9 mouse cellular contexts compared by ENCODE assay signal in genomic region chr11:116294319-116294718, GRCm38 (mm10). TPM values are rescaled to one million over a fixed set of nuclear protein-coding genes. Genes with fewer than 3 reads are reported as not detected.
DNase-seq lines count a peak whose midpoint lies in the region; ATAC-seq and TF ChIP-seq lines count a peak whose summit lies in the region.
"Had no signal": no experiment of that assay in that cellular context is flagged by ENCODE, and none has a peak within 500 bp of the region (broad histone marks: within the 10 kb centered on the region; RNA-seq: fewer than 3 reads in every experiment).

No protein-coding gene starts in this region.

- no peak for ATAC-seq in forebrain, embryonic 12.5 days (ENCODE audit: low FRiP score)
- ATAC-seq in hindbrain, postnatal 0 days = peak; percentile 61; the same call in 1 of the 2 replicates
- ATAC-seq in lung, embryonic 14.5 days (ENCODE audit: insufficient read depth) = peak; percentile 58; the same call in 1 of the 2 replicates
- 0 out of 2 replicates have a peak, but pooled peaks have one; percentile 29 for ATAC-seq in stomach, embryonic 14.5 days (ENCODE audit: insufficient number of reproducible peaks, insufficient read depth, low FRiP score, low read depth)

- no peak overlapping the region for H3K4me3 ChIP-seq in forebrain, embryonic 10.5 days
- H3K4me3 ChIP-seq in forebrain, embryonic 12.5 days (replicated peaks) = no peak overlapping the region
- no peak overlapping the region for H3K4me3 ChIP-seq in spleen, adult 2 months (ENCODE audit: extremely low read depth, insufficient read depth, insufficient read length)
- no peak overlapping the region for H3K4me3 ChIP-seq in hindbrain, postnatal 0 days (ENCODE audit: low read length)
- H3K4me3 ChIP-seq in lung, embryonic 14.5 days (ENCODE audit: low read depth, low read length) = no peak overlapping the region
- H3K4me3 ChIP-seq in stomach, embryonic 14.5 days (ENCODE audit: low read depth, low read length) = no peak overlapping the region
- H3K4me3 ChIP-seq: liver, embryonic 13.5 days had no signal

- no peaks in the 10 kb centered on the region for H3K9me3 ChIP-seq in forebrain, embryonic 10.5 days
- H3K9me3 ChIP-seq in forebrain, embryonic 12.5 days = no peaks in the 10 kb centered on the region
- H3K9me3 ChIP-seq in hindbrain, postnatal 0 days (ENCODE audit: low read length) = no peaks in the 10 kb centered on the region
- no peaks in the 10 kb centered on the region for H3K9me3 ChIP-seq in lung, embryonic 14.5 days (ENCODE audit: low read depth, low read length)
- H3K9me3 ChIP-seq in stomach, embryonic 14.5 days (ENCODE audit: control insufficient read depth, low read depth, low read length) = no peaks in the 10 kb centered on the region
- H3K9me3 ChIP-seq: liver, embryonic 13.5 days had no signal

- no peaks in the 10 kb centered on the region for H3K4me1 ChIP-seq in forebrain, embryonic 10.5 days
- H3K4me1 ChIP-seq in forebrain, embryonic 12.5 days = no peaks in the 10 kb centered on the region
- H3K4me1 ChIP-seq in spleen, adult 2 months (ENCODE audit: control insufficient read depth, insufficient read depth, insufficient read length) = no peaks in the 10 kb centered on the region
- H3K4me1 ChIP-seq in hindbrain, postnatal 0 days (ENCODE audit: insufficient read depth, low read length) = no peaks in the 10 kb centered on the region
- no peaks in the 10 kb centered on the region for H3K4me1 ChIP-seq in lung, embryonic 14.5 days (ENCODE audit: insufficient read depth)
- peaks cover 11% of the 10 kb centered on the region; the same call in 1 of the 2 replicates for H3K4me1 ChIP-seq in stomach, embryonic 14.5 days (ENCODE audit: control insufficient read depth, insufficient read depth, low read length)

- H3K9ac ChIP-seq in forebrain, embryonic 12.5 days = no peak overlapping the region
- no peak overlapping the region for H3K9ac ChIP-seq in hindbrain, postnatal 0 days (replicated peaks; ENCODE audit: low read length)
- no peak overlapping the region for H3K9ac ChIP-seq in lung, embryonic 14.5 days
- no peak overlapping the region for H3K9ac ChIP-seq in stomach, embryonic 14.5 days (replicated peaks; ENCODE audit: low read depth, low read length)
- H3K9ac ChIP-seq: liver, embryonic 13.5 days had no signal

- H3K36me3 ChIP-seq in forebrain, embryonic 10.5 days (replicated peaks) = peaks cover 93% of the 10 kb centered on the region
- peaks cover 91% of the 10 kb centered on the region for H3K36me3 ChIP-seq in forebrain, embryonic 12.5 days (replicated peaks)
- H3K36me3 ChIP-seq in spleen, adult 2 months (ENCODE audit: control insufficient read depth, insufficient read depth, low read length) = peaks cover 20% of the 10 kb centered on the region
- peaks cover 53% of the 10 kb centered on the region for H3K36me3 ChIP-seq in hindbrain, postnatal 0 days (ENCODE audit: insufficient read depth, low read length)
- H3K36me3 ChIP-seq in lung, embryonic 14.5 days (ENCODE audit: insufficient read depth) = peaks cover 73% of the 10 kb centered on the region
- H3K36me3 ChIP-seq in stomach, embryonic 14.5 days (ENCODE audit: control insufficient read depth, insufficient read depth, low read length) = peaks cover 22% of the 10 kb centered on the region; the same call in 1 of the 2 replicates

- peak; percentile 70; the same call in 1 of the 2 replicates for TF ChIP-seq CTCF in spleen, adult 2 months (IDR thresholded peaks at IDR 0.05; ENCODE audit: extremely low read depth, insufficient read depth, insufficient read length, insufficient replicate concordance)
- TF ChIP-seq CTCF in hindbrain, postnatal 0 days (IDR thresholded peaks at IDR 0.05; ENCODE audit: low read depth) = peak; percentile 86
- TF ChIP-seq CTCF in lung, embryonic 14.5 days (IDR thresholded peaks at IDR 0.05; ENCODE audit: low read depth) = peak; percentile 83

- no peak for TF ChIP-seq POLR2A in spleen, adult 2 months (IDR thresholded peaks at IDR 0.05; ENCODE audit: low read depth, low read length)

- WGBS in forebrain, embryonic 10.5 days = 39% methylated on average over 5 of the region's 5 CpGs
- WGBS in forebrain, embryonic 12.5 days = 29% methylated on average over 5 of the region's 5 CpGs
- WGBS in spleen, adult 2 months = 48% methylated on average over 5 of the region's 5 CpGs
- 33% methylated on average over 5 of the region's 5 CpGs for WGBS in hindbrain, postnatal 0 days
- 27% methylated on average over 5 of the region's 5 CpGs for WGBS in lung, embryonic 14.5 days
- WGBS in stomach, embryonic 14.5 days = 33% methylated on average over 5 of the region's 5 CpGs

- 0 out of 2 replicates have a peak overlapping the region, but pooled peaks have one; percentile 9 for H3K27ac ChIP-seq in forebrain, embryonic 10.5 days
- no peak overlapping the region for H3K27ac ChIP-seq in forebrain, embryonic 12.5 days
- no peak overlapping the region for H3K27ac ChIP-seq in spleen, adult 2 months (ENCODE audit: insufficient read depth, low read length)
- H3K27ac ChIP-seq in hindbrain, postnatal 0 days = no peak overlapping the region
- H3K27ac ChIP-seq in lung, embryonic 14.5 days (ENCODE audit: low read depth) = no peak overlapping the region
- no peak overlapping the region for H3K27ac ChIP-seq in stomach, embryonic 14.5 days (ENCODE audit: low read length)
- H3K27ac ChIP-seq: liver, embryonic 13.5 days had no signal

- H3K27me3 ChIP-seq in forebrain, embryonic 10.5 days (ENCODE audit: poor library complexity, severe bottlenecking) = no peaks in the 10 kb centered on the region
- no peaks in the 10 kb centered on the region for H3K27me3 ChIP-seq in forebrain, embryonic 12.5 days
- no peaks in the 10 kb centered on the region for H3K27me3 ChIP-seq in spleen, adult 2 months (ENCODE audit: control insufficient read depth, insufficient read depth, low read length)
- no peaks in the 10 kb centered on the region for H3K27me3 ChIP-seq in hindbrain, postnatal 0 days (ENCODE audit: insufficient read depth, low read length)
- H3K27me3 ChIP-seq in lung, embryonic 14.5 days (ENCODE audit: insufficient read depth, low read length) = no peaks in the 10 kb centered on the region
- no peaks in the 10 kb centered on the region for H3K27me3 ChIP-seq in stomach, embryonic 14.5 days (ENCODE audit: control insufficient read depth, insufficient read depth, low read length)
- H3K27me3 ChIP-seq: liver, embryonic 13.5 days had no signal

- no peak overlapping the region for H3K4me2 ChIP-seq in forebrain, embryonic 12.5 days
- no peak overlapping the region for H3K4me2 ChIP-seq in hindbrain, postnatal 0 days (ENCODE audit: low read depth, low read length)
- H3K4me2 ChIP-seq in lung, embryonic 14.5 days = no peak overlapping the region
- no peak overlapping the region for H3K4me2 ChIP-seq in stomach, embryonic 14.5 days (replicated peaks; ENCODE audit: low read depth, low read length)
- H3K4me2 ChIP-seq: liver, embryonic 13.5 days had no signal

- DNase-seq in forebrain, embryonic 10.5 days (ENCODE audit: extremely low spot score, low spot score) = peak; percentile 64
- peak; percentile 23 to 38 for DNase-seq in spleen, adult 2 months (ENCODE audit: low read depth in 1 of 2, low spot score in 2 of 2)
- no peak for DNase-seq in spleen, postnatal 14 days (ENCODE audit: low spot score in 2 of 2)
- DNase-seq in embryo, embryonic 10 days (ENCODE audit: low spot score) = peak; percentile 92
- DNase-seq in hindbrain, postnatal 0 days (ENCODE audit: low spot score) = peak; percentile 87
- DNase-seq in lung, embryonic 14.5 days = peak; percentile 90
- DNase-seq: liver, embryonic 13.5 days had no signal

RNA-seq across cellular contexts. Expression of gene Exoc7, which starts 12.7 kb away (rescaled TPM):
- 56.5 and 60.5 TPM in 2 replicates for polyA plus RNA-seq in forebrain, embryonic 10.5 days (2016; fragmentation: Nextera tagmentation; extraction: Ambion mirVana)
- polyA plus RNA-seq in forebrain, embryonic 12.5 days (2016; fragmentation: Nextera tagmentation; extraction: Ambion mirVana) = 73.3 and 78.8 TPM in 2 replicates
- 20.2 and 21.8 TPM in 2 replicates for polyA plus RNA-seq in spleen, adult 2 months (2012; rRNA removed)
- total RNA-seq in hindbrain, postnatal 0 days (2014; rRNA removed) = 84.6 and 95.3 TPM in 2 replicates
- polyA plus RNA-seq in hindbrain, postnatal 0 days (2015; fragmentation: Nextera tagmentation; extraction: Ambion mirVana) = 128 TPM in 2 replicates
- polyA plus RNA-seq in lung, embryonic 14.5 days (2014; fragmentation: Nextera tagmentation; extraction: Ambion mirVana) = 63.7 and 68.4 TPM in 2 replicates
- polyA plus RNA-seq in stomach, embryonic 14.5 days (2014; fragmentation: Nextera tagmentation; extraction: Ambion mirVana) = 67.3 and 72.7 TPM in 2 replicates

RNA-seq across cellular contexts. Expression of gene Galr2, which starts 13.6 kb away (rescaled TPM):
- polyA plus RNA-seq in forebrain, embryonic 10.5 days (2016; fragmentation: Nextera tagmentation; extraction: Ambion mirVana) = 0.07 TPM in 2 replicates
- polyA plus RNA-seq in forebrain, embryonic 12.5 days (2016; fragmentation: Nextera tagmentation; extraction: Ambion mirVana) = 0.19 and 0.46 TPM in 2 replicates
- 0.08 TPM in 1 of 2 replicates, not detected in the other for polyA plus RNA-seq in spleen, adult 2 months (2012; rRNA removed)
- 0.40 TPM in 1 of 2 replicates, not detected in the other for total RNA-seq in hindbrain, postnatal 0 days (2014; rRNA removed)
- 0.34 and 0.44 TPM in 2 replicates for polyA plus RNA-seq in hindbrain, postnatal 0 days (2015; fragmentation: Nextera tagmentation; extraction: Ambion mirVana)
- 0.11 TPM in 1 of 2 replicates, not detected in the other for polyA plus RNA-seq in lung, embryonic 14.5 days (2014; fragmentation: Nextera tagmentation; extraction: Ambion mirVana)
- polyA plus RNA-seq in stomach, embryonic 14.5 days (2014; fragmentation: Nextera tagmentation; extraction: Ambion mirVana) = 0.13 and 0.15 TPM in 2 replicates
- polyA plus RNA-seq: liver, embryonic 13.5 days had no signal

RNA-seq across cellular contexts. Expression of gene Srp68, which starts 20.3 kb away (rescaled TPM):
- polyA plus RNA-seq in forebrain, embryonic 10.5 days (2016; fragmentation: Nextera tagmentation; extraction: Ambion mirVana) = 99.3 and 105 TPM in 2 replicates
- polyA plus RNA-seq in forebrain, embryonic 12.5 days (2016; fragmentation: Nextera tagmentation; extraction: Ambion mirVana) = 84.8 and 86.5 TPM in 2 replicates
- 25.4 and 27.0 TPM in 2 replicates for polyA plus RNA-seq in spleen, adult 2 months (2012; rRNA removed)
- total RNA-seq in hindbrain, postnatal 0 days (2014; rRNA removed) = 18.3 and 22.5 TPM in 2 replicates
- 50.4 and 50.8 TPM in 2 replicates for polyA plus RNA-seq in hindbrain, postnatal 0 days (2015; fragmentation: Nextera tagmentation; extraction: Ambion mirVana)
- 85.7 and 89.8 TPM in 2 replicates for polyA plus RNA-seq in lung, embryonic 14.5 days (2014; fragmentation: Nextera tagmentation; extraction: Ambion mirVana)
- 71.8 and 74.2 TPM in 2 replicates for polyA plus RNA-seq in stomach, embryonic 14.5 days (2014; fragmentation: Nextera tagmentation; extraction: Ambion mirVana)

RNA-seq across cellular contexts. Expression of gene Foxj1, which starts 40.9 kb away (rescaled TPM):
- polyA plus RNA-seq in forebrain, embryonic 10.5 days (2016; fragmentation: Nextera tagmentation; extraction: Ambion mirVana) = 3.3 and 4.4 TPM in 2 replicates
- 10.3 and 14.3 TPM in 2 replicates for polyA plus RNA-seq in forebrain, embryonic 12.5 days (2016; fragmentation: Nextera tagmentation; extraction: Ambion mirVana)
- 0.47 and 0.59 TPM in 2 replicates for polyA plus RNA-seq in spleen, adult 2 months (2012; rRNA removed)
- 37.6 and 40.0 TPM in 2 replicates for total RNA-seq in hindbrain, postnatal 0 days (2014; rRNA removed)
- polyA plus RNA-seq in hindbrain, postnatal 0 days (2015; fragmentation: Nextera tagmentation; extraction: Ambion mirVana) = 15.5 and 16.6 TPM in 2 replicates
- 1.3 and 2.1 TPM in 2 replicates for polyA plus RNA-seq in lung, embryonic 14.5 days (2014; fragmentation: Nextera tagmentation; extraction: Ambion mirVana)
- polyA plus RNA-seq in stomach, embryonic 14.5 days (2014; fragmentation: Nextera tagmentation; extraction: Ambion mirVana) = 0.17 and 0.34 TPM in 2 replicates

RNA-seq across cellular contexts. Expression of gene Evpl, which starts 56.4 kb away (rescaled TPM):
- 0.47 and 0.48 TPM in 2 replicates for polyA plus RNA-seq in forebrain, embryonic 10.5 days (2016; fragmentation: Nextera tagmentation; extraction: Ambion mirVana)
- 0.61 and 0.65 TPM in 2 replicates for polyA plus RNA-seq in forebrain, embryonic 12.5 days (2016; fragmentation: Nextera tagmentation; extraction: Ambion mirVana)
- 0.07 and 0.18 TPM in 2 replicates for polyA plus RNA-seq in spleen, adult 2 months (2012; rRNA removed)
- total RNA-seq in hindbrain, postnatal 0 days (2014; rRNA removed) = 2.8 and 2.9 TPM in 2 replicates
- 1.6 TPM in 2 replicates for polyA plus RNA-seq in hindbrain, postnatal 0 days (2015; fragmentation: Nextera tagmentation; extraction: Ambion mirVana)
- 4.4 and 4.8 TPM in 2 replicates for polyA plus RNA-seq in lung, embryonic 14.5 days (2014; fragmentation: Nextera tagmentation; extraction: Ambion mirVana)
- 5.0 and 6.0 TPM in 2 replicates for polyA plus RNA-seq in stomach, embryonic 14.5 days (2014; fragmentation: Nextera tagmentation; extraction: Ambion mirVana)

Comparison
In these comparisons a context has a peak if more than half of its experiments do, and no peak if none do; other contexts are left out.
1. DNase-seq: peak in forebrain, embryonic 10.5 days (single experiment), spleen, adult 2 months (2 of 2), embryo, embryonic 10 days (single experiment), hindbrain, postnatal 0 days (single experiment) and lung, embryonic 14.5 days (single experiment); none in spleen, postnatal 14 days (0 of 2).
2. Peak in every context shown above with its lines, with median percentiles within 50 percentile points of each other: CTCF ChIP-seq.